Mouse (Mus musculus): ENCODE data around the gene Plcb2.

DNA sequence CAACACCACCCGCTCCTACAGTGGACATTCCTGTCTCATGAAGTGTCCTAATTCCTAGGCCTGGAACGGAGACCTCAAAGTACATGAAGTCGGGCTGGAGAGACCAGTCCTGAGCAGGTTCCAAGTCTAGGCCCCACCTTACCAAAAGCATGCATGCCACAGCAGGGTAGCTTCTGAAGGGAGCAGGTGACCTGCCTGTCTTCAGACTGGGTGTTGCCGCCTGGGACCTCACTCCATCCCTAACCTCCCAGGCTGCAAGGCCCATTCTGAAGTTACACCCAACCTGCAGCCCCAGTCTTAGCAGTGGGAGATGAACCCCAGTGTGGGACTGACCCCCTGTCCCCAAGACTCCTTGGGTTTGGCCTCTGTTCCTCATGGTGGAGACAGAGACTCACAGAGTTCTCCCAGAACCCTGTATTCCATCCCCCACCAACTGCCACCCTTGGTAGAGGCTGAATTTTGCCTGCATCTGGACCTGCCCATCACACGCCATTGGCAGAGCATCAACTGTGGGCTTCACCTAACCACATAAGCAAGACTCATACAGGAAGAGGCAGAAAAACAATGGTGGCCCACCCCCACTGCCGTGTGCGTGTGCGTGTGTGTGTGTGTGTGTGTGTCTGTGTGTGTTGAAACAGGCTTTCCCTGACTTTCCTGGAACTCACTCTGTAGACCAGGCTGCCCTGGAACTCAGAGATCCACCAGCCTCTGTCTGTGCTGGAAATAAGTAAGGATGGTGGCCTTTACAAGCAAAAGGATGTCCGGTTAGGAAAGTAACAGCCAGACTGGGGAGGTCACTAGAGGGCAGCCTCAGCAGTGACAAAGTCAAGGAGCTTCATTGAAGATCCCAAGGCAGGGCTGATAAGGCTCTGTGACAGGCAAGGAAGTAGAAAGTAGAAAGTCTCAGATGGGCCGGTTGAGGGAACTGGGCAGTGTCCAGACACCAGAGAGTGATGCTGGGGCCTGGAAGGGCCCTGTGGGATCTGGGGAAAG, 38.1 kb upstream of the Plcb2 start:
- TF ChIP-seq POLR2A (IDR thresholded peaks at IDR 0.05; ENCODE audit: borderline replicate concordance, extremely low read depth, insufficient read depth, insufficient read length, poor library complexity, severe bottlenecking), result no peak
- TF ChIP-seq CTCF (IDR thresholded peaks at IDR 0.05; ENCODE audit: borderline replicate concordance, extremely low read depth, insufficient read depth, insufficient read length), result no peak
